Mouse (Mus musculus) lung, postnatal 0 days (tissue): ENCODE measurements around the gene Tbx3.

Experiments used
- CTCF ChIP-seq: IDR thresholded peaks from 2 replicates; pipeline ENCODE4 v1.5.1; 2016; ENCODE audit warnings: antibody characterized with exemption, mild to moderate bottlenecking
- EP300 ChIP-seq: IDR thresholded peaks from 2 replicates; pipeline ENCODE4 v1.6.1; 2016; ENCODE audit warnings: antibody characterized with exemption, mild to moderate bottlenecking, control low read depth

DNA sequence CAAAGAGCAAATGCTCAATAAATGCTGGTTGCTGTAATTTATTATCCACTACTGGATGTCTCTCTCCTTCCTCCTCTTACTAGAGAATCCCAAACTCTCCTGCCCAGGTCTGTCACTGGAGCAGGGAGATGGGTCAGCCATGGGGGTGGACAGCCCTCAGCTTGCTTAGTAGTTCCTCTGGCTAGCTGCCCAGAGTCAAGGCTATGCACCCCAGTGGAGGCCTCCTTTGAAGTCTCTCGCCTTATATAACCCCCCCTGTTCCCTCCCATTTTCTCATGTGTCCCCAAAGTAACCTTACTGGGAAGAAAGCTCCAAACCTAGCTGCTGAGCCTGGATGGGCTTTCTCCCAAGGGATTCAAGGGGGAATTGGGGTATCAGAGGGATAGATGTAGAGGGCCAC is 45.9 kb upstream of the Tbx3 start:
- TF ChIP-seq CTCF: no peak
- no peak for TF ChIP-seq EP300
